Mouse (Mus musculus): ENCODE data around the gene Lysmd3. TPM values are rescaled to one million over a fixed set of nuclear protein-coding genes. Genes with fewer than 3 reads are reported as not detected.

Gene Lysmd3
- total RNA-seq, 2 experiments from 2014 or later: 16.5 to 21.5 TPM

Other genes with a start within 250 kb of the Lysmd3 start
- 1 to 10 TPM; 8.8 to 9.2 TPM for gene Adgrv1, start 24.5 kb upstream of the Lysmd3 start, total RNA-seq (2021)
- gene Polr3g, start 53.4 kb downstream of the Lysmd3 start, total RNA-seq (2021): 1 to 10 TPM; 4.0 to 4.8 TPM
- gene Mblac2, start 53.7 kb downstream of the Lysmd3 start, total RNA-seq (2021): 10 to 100 TPM; 34.1 to 39.5 TPM
- 100 to 1,000 TPM; 260 to 298 TPM for gene Cetn3, start 125.4 kb downstream of the Lysmd3 start, total RNA-seq (2021)